Mouse (Mus musculus) heart, postnatal 0 days (tissue): Measurements from ENCODE around the gene Mybbp1a.

Source experiments
- CTCF ChIP-seq: IDR thresholded peaks from 2 replicates; pipeline ENCODE4 v1.5.1; 2016; ENCODE audit warnings: antibody characterized with exemption, control low read depth, low read depth
- EP300 ChIP-seq: IDR thresholded peaks from 2 replicates; pipeline ENCODE4 v1.6.1; 2016; ENCODE audit warnings: antibody characterized with exemption, low read depth

DNA sequence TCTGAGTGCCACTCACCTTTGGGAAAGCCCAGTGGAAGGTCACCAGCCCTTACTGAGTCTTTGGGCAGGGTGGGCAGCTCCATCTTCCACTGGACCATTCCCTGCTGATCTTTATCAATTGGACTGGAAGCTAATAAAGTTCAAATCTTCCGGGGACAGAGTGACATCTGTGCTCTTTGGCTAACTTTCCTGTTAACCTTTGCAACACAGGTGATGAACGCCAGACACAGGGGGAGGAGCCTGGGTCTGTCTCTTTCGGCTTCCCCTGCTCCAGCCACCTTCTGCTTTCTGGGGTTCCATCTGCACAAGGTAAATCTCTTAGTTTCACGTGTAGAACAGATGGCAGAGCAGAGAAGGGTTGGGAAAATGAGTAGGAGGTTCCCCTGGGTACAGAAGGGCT is 2.7 kb upstream of the Mybbp1a start:
- no peak for TF ChIP-seq CTCF
- no peak for TF ChIP-seq EP300
